Mouse (Mus musculus): ENCODE measurements around the gene Gm20517. TPM values are rescaled to one million over a fixed set of nuclear protein-coding genes. Genes with fewer than 3 reads are reported as not detected.
A peak's percentile ranks its signal among the peaks of the same experiment; 100 is the strongest.

Gm20517 gene
- polyA plus RNA-seq, 1 experiment from 2014 or later, result 2.3 TPM

DNA sequence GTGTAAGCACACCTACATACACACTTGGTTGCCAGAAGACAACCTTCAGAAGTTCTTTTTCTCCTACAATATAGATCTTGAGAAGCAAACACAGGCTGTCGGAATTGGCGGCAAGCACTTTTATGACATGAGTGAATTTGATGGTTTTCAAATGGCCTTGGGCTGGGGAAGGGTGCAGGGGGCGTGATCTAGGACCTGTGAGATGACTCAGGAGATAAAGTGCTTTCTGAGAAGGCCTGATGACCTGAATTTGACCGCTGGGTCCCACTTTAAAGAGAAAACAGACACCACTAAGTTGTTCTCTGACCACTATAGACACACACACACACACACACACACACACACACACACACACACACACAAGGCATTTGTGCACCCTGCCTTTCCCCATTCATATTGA lies 30.4 kb upstream of the Gm20517 start:
- Histone ChIP-seq H3K27ac (no peak overlapping the region), H3K36me3 (no peaks in the 10 kb centered on the region)
- 85% methylated on average over 4 of the region's 4 CpGs for WGBS (ENCODE audit: insufficient replicate concordance)

DNA sequence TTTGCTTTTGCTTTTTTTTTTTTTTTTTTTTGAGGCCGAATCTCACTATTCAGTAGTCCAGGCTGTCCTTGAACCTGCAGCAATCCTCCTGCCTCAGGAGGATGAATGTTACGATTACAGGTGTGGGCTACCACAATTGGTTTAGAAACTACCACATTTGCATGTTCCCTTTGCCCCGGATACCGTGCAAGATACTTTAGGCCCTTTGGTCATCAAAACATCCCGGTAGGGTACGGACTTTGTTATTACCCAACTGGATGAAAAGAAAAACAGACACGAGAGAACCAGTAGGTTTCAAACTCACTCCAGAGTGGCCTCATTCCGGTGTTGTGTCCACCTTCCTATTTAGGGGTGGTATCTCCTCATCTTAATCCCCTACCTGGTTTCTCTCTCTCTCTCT lies 22.9 kb upstream of the Gm20517 start:
- no peaks in the 10 kb centered on the region for H3K36me3 ChIP-seq
- WGBS (ENCODE audit: insufficient replicate concordance), result 74% methylated on average over 8 of the region's 8 CpGs
- no peaks in the 10 kb centered on the region for H3K27me3 ChIP-seq (replicated peaks)
- H3K9ac ChIP-seq, result no peak overlapping the region
- no peaks in the 10 kb centered on the region for H3K9me3 ChIP-seq (replicated peaks)
- H3K4me1 ChIP-seq, result peaks cover 55% of the 10 kb centered on the region
- H3K27ac ChIP-seq, result no peak overlapping the region
- no peak overlapping the region for H3K4me2 ChIP-seq
- ATAC-seq, result no peak
- H3K4me3 ChIP-seq, result no peak overlapping the region

More for the DNA sequence above, 30.4 kb upstream of the Gm20517 start:
- no peak for ATAC-seq
- Histone ChIP-seq H3K4me3 (no peak overlapping the region), H3K4me1 (peaks cover 30% of the 10 kb centered on the region), H3K27me3 (replicated peaks) (no peaks in the 10 kb centered on the region), H3K9ac (no peak overlapping the region), H3K9me3 (replicated peaks) (no peaks in the 10 kb centered on the region), H3K4me2 (no peak overlapping the region)

GRCm38 (mm10) chr17:47591073-47591472 lies 20.3 kb upstream of the Gm20517 start:
- Histone ChIP-seq H3K9me3 (replicated peaks) (no peaks in the 10 kb centered on the region), H3K4me2 (peak overlapping the region; percentile 16), H3K4me1 (peaks cover 53% of the 10 kb centered on the region), H3K27me3 (replicated peaks) (no peaks in the 10 kb centered on the region), H3K27ac (peak overlapping the region; percentile 99), H3K36me3 (peaks cover 12% of the 10 kb centered on the region), H3K9ac (peak overlapping the region; percentile 42; the same call in 1 of the 2 replicates), H3K4me3 (no peak overlapping the region)
- 14% methylated on average over 3 of the region's 3 CpGs for WGBS (ENCODE audit: insufficient replicate concordance)
- ATAC-seq, result no peak

DNA sequence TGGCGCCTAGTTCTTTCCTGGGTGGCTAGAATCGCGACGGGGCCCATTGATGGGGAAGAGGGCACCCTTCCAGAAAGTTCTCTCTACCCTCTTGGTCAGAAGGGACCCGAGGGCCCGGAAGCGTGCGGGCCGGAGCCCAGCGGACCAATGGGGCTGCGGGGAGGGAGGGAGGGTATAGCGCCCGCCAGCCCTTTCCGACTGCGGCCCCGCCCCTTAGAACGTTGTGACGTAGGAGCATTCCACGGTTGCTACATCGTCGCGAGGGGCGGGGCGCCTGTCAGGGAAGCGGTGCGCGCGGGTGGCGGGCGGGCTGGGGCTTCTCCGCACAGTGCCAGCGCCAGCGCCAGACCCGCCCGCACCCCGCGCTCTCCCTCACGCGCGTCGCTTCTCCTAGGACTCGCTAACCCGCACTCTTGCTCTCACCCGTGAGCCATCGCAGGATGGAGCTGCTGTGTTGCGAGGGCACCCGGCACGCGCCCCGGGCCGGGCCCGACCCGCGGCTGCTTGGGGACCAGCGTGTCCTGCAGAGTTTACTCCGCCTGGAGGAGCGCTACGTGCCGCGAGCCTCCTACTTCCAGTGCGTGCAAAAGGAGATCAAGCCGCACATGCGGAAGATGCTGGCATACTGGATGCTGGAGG lies 18.1 kb upstream of the Gm20517 start:
- peak overlapping the region; percentile 99 for H3K9ac ChIP-seq
- no peaks in the 10 kb centered on the region for H3K9me3 ChIP-seq (replicated peaks)
- H3K4me1 ChIP-seq, result peaks cover 75% of the 10 kb centered on the region
- H3K4me3 ChIP-seq, result peak overlapping the region; percentile 96
- no peaks in the 10 kb centered on the region for H3K27me3 ChIP-seq (replicated peaks)
- H3K4me2 ChIP-seq, result peak overlapping the region; percentile 94
- 2% methylated on average over 63 of the region's 63 CpGs for WGBS (ENCODE audit: insufficient replicate concordance)
- peak; percentile 75 for ATAC-seq
- peaks cover 34% of the 10 kb centered on the region for H3K36me3 ChIP-seq
- H3K27ac ChIP-seq, result peak overlapping the region; percentile 99

GRCm38 (mm10) chr17:47593854-47594182 lies 17.6 kb upstream of the Gm20517 start:
- ATAC-seq, result no peak
- Histone ChIP-seq H3K4me2 (peak overlapping the region; percentile 94), H3K9me3 (replicated peaks) (no peaks in the 10 kb centered on the region), H3K9ac (peak overlapping the region; percentile 99), H3K27ac (peak overlapping the region; percentile 99), H3K36me3 (peaks cover 39% of the 10 kb centered on the region), H3K27me3 (replicated peaks) (no peaks in the 10 kb centered on the region), H3K4me3 (peak overlapping the region; percentile 96), H3K4me1 (peaks cover 78% of the 10 kb centered on the region)
- 0% methylated on average over 13 of the region's 13 CpGs for WGBS (ENCODE audit: insufficient replicate concordance)

DNA sequence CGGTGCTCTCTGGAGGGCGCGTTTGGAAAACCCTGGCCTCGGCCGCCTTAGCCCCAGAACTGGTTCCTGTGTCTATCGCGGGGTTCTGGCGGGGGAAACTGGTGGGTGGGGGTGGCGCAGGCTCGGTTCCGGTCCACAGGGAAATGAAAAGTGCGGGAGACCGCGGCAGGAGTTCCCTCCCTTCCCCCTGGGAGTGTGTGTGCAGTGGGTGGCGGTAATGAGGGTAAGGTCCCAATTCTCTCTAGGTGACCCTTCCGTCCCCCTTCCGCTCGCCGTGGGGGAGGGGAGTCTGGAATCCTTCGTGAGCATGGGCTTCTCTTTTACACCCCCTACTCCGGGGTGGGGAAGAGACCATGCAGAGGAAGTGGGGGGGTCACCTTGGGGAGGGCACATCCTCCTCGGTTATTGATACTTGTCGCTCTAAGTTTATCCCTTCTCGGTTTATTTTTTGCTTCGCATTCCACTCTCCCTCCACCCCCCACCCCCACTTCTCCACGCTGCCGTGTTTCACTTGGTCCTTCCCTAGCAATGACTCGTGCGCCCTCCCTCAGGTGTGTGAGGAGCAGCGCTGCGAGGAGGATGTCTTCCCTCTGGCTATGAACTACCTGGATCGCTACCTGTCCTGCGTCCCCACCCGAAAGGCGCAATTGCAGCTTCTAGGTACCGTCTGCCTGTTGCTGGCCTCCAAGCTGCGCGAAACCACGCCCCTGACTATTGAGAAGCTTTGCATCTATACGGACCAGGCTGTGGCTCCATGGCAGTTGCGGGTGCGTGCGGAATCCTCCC lies 17.0 kb upstream of the Gm20517 start:
- Histone ChIP-seq H3K27ac (peak overlapping the region; percentile 99), H3K4me1 (peaks cover 78% of the 10 kb centered on the region), H3K9ac (peak overlapping the region; percentile 99), H3K4me3 (peak overlapping the region; percentile 96), H3K4me2 (peak overlapping the region; percentile 94), H3K9me3 (replicated peaks) (no peaks in the 10 kb centered on the region), H3K36me3 (peaks cover 45% of the 10 kb centered on the region), H3K27me3 (replicated peaks) (no peaks in the 10 kb centered on the region)
- ATAC-seq, result no peak
- WGBS (ENCODE audit: insufficient replicate concordance), result under 1% methylated on average over 41 of the region's 43 CpGs

DNA sequence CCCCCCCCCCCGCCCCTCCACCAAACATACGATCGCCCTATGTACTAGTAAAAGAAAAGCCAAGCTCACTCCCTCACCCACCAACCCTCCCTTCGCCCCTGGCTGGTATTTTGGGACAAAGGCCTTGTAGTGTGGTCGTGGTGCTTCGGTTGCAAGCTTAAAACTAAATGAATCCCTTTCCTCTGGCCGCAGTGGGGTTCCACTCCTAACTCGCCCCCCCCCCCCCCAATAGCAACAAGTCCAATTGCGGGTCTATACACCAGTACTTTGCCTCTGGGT lies 16.5 kb upstream of the Gm20517 start:
- Histone ChIP-seq H3K27me3 (replicated peaks) (no peaks in the 10 kb centered on the region), H3K27ac (peak overlapping the region; percentile 99), H3K9me3 (replicated peaks) (no peaks in the 10 kb centered on the region), H3K36me3 (peaks cover 50% of the 10 kb centered on the region), H3K4me3 (peak overlapping the region; percentile 96), H3K4me2 (peak overlapping the region; percentile 94), H3K9ac (peak overlapping the region; percentile 99), H3K4me1 (peaks cover 78% of the 10 kb centered on the region)
- WGBS (ENCODE audit: insufficient replicate concordance), result 2% methylated on average over 8 of the region's 9 CpGs
- no peak for ATAC-seq

GRCm38 (mm10) chr17:47595248-47596161 lies 15.9 kb upstream of the Gm20517 start:
- Histone ChIP-seq H3K9ac (peak overlapping the region; percentile 99), H3K9me3 (replicated peaks) (no peaks in the 10 kb centered on the region), H3K4me3 (peak overlapping the region; percentile 96), H3K4me1 (peaks cover 82% of the 10 kb centered on the region), H3K27me3 (replicated peaks) (no peaks in the 10 kb centered on the region), H3K27ac (peak overlapping the region; percentile 99), H3K4me2 (peak overlapping the region; percentile 94), H3K36me3 (peaks cover 56% of the 10 kb centered on the region)
- peak; percentile 78 for ATAC-seq
- WGBS (ENCODE audit: insufficient replicate concordance), result under 1% methylated on average over 21 of the region's 21 CpGs

GRCm38 (mm10) chr17:47596162-47596838 lies 15.1 kb upstream of the Gm20517 start:
- Histone ChIP-seq H3K27ac (peak overlapping the region; percentile 99), H3K36me3 (peaks cover 64% of the 10 kb centered on the region), H3K9ac (peak overlapping the region; percentile 99), H3K9me3 (replicated peaks) (no peaks in the 10 kb centered on the region), H3K4me2 (peak overlapping the region; percentile 94), H3K4me3 (peak overlapping the region; percentile 96), H3K27me3 (replicated peaks) (no peaks in the 10 kb centered on the region), H3K4me1 (peaks cover 82% of the 10 kb centered on the region)
- WGBS (ENCODE audit: insufficient replicate concordance), result 27% methylated on average over 6 of the region's 6 CpGs
- no peak for ATAC-seq

DNA sequence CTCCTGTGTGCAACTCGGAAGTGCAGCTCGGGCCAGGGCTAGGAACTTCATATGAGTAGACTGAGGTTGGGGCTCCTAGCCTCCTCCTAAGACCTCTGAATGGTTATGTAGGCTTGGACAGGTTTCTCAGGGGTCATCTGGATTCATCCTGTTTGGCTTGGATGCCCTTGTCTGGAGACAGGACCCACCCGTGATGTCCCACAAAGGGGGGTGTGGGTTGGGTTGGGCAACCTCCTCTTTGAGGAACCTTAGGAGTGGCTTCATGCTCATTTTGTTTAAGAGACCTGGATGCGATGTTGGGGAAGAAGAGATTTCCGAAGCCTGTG lies 14.6 kb upstream of the Gm20517 start:
- no peaks in the 10 kb centered on the region for H3K9me3 ChIP-seq (replicated peaks)
- 41% methylated on average over 5 of the region's 5 CpGs for WGBS (ENCODE audit: insufficient replicate concordance)
- H3K36me3 ChIP-seq, result peaks cover 69% of the 10 kb centered on the region
- H3K9ac ChIP-seq, result peak overlapping the region; percentile 99
- H3K27ac ChIP-seq, result peak overlapping the region; percentile 99
- no peak for ATAC-seq
- peak overlapping the region; percentile 96 for H3K4me3 ChIP-seq
- H3K4me2 ChIP-seq, result peak overlapping the region; percentile 94
- no peaks in the 10 kb centered on the region for H3K27me3 ChIP-seq (replicated peaks)
- peaks cover 82% of the 10 kb centered on the region for H3K4me1 ChIP-seq

DNA sequence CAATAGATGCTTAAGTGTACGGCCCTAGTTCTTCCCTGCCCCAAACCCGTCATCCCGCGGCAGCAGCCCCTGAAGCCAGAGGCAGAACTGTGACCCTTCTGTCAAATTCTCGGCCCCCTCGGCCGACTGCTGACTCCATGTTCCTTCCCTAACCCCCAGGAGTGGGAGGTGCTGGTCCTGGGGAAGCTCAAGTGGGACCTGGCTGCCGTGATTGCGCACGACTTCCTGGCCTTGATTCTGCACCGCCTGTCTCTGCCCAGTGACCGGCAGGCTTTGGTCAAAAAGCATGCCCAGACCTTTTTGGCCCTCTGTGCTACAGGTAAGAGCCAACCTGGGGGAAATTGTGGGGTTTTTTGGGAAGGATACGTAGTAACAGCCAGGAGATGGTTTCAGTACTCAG lies 14.1 kb upstream of the Gm20517 start:
- Histone ChIP-seq H3K27ac (peak overlapping the region; percentile 99), H3K9ac (peak overlapping the region; percentile 99), H3K4me2 (peak overlapping the region; percentile 94), H3K9me3 (replicated peaks) (no peaks in the 10 kb centered on the region), H3K4me1 (peaks cover 82% of the 10 kb centered on the region), H3K4me3 (peak overlapping the region; percentile 96), H3K36me3 (peaks cover 74% of the 10 kb centered on the region), H3K27me3 (replicated peaks) (no peaks in the 10 kb centered on the region)
- WGBS (ENCODE audit: insufficient replicate concordance), result 55% methylated on average over 13 of the region's 13 CpGs
- no peak for ATAC-seq
